ENCODE assay signal across 9 mouse cellular contexts in genomic region chr8:72220758-72221157, GRCm38 (mm10). TPM values are rescaled to one million over a fixed set of nuclear protein-coding genes. Genes with fewer than 3 reads are reported as not detected.
A peak's percentile ranks its signal among the peaks of the same experiment; 100 is the strongest.
DNase-seq lines count a peak whose midpoint lies in the region; ATAC-seq and TF ChIP-seq lines count a peak whose summit lies in the region.
"Had no signal": no experiment of that assay in that cellular context is flagged by ENCODE, and none has a peak within 500 bp of the region (broad histone marks: within the 10 kb centered on the region; RNA-seq: fewer than 3 reads in every experiment).

No protein-coding gene starts in this region.

- no peak for DNase-seq in kidney, adult 8-10 months
- peak; percentile 54 for DNase-seq in induced T-regulatory cell, adult 2 months (ENCODE audit: low read depth)
- no peak for DNase-seq in right cerebral cortex, adult 2 months (ENCODE audit: low spot score in 2 of 2)
- no peak for DNase-seq in gastrocnemius, postnatal 36 days

- peak overlapping the region; percentile 87 for H3K4me3 ChIP-seq in kidney, embryonic 14.5 days (ENCODE audit: low read length)
- peak overlapping the region; percentile 97 for H3K4me3 ChIP-seq in bone marrow macrophage, adult 2 months (ENCODE audit: insufficient read depth, low read length)
- peak overlapping the region; percentile 57; the same call in 1 of the 2 replicates for H3K4me3 ChIP-seq in midbrain, embryonic 16.5 days (ENCODE audit: low read depth, low read length)

- no peaks in the 10 kb centered on the region for H3K9me3 ChIP-seq in kidney, embryonic 14.5 days (ENCODE audit: control insufficient read depth, low read length)
- H3K9me3 ChIP-seq in midbrain, embryonic 16.5 days (replicated peaks; ENCODE audit: control insufficient read depth, low read length, poor library complexity, severe bottlenecking), result no peaks in the 10 kb centered on the region

- ATAC-seq in kidney, embryonic 14.5 days (ENCODE audit: low FRiP score, low TSS enrichment), result no peak
- no peak for ATAC-seq in midbrain, embryonic 16.5 days
- no peak; the same call in 1 of the 2 replicates for ATAC-seq in megakaryocyte progenitor cell, adult 5-6 weeks (replicated peaks; ENCODE audit: poor library complexity)
- ATAC-seq: activated CD4-positive, CD25-positive, alpha-beta regulatory T cell, adult 4 months had no signal

- H3K9ac ChIP-seq in kidney, embryonic 14.5 days (ENCODE audit: low read depth, low read length), result peak overlapping the region; percentile 81; the same call in 1 of the 2 replicates
- no peak overlapping the region for H3K9ac ChIP-seq in midbrain, embryonic 16.5 days (ENCODE audit: low read depth, low read length)

- peaks cover 11% of the 10 kb centered on the region; the same call in 1 of the 2 replicates for H3K4me1 ChIP-seq in kidney, embryonic 14.5 days (ENCODE audit: control insufficient read depth, insufficient read depth, low read length)
- peaks cover 26% of the 10 kb centered on the region for H3K4me1 ChIP-seq in bone marrow macrophage, adult 2 months (ENCODE audit: control insufficient read depth, insufficient read depth, low read length)
- peaks cover 14% of the 10 kb centered on the region for H3K4me1 ChIP-seq in midbrain, embryonic 16.5 days (ENCODE audit: control insufficient read depth, insufficient read depth, low read length)

- peaks cover 29% of the 10 kb centered on the region for H3K36me3 ChIP-seq in kidney, embryonic 14.5 days (ENCODE audit: control insufficient read depth, insufficient read depth, low read length)
- H3K36me3 ChIP-seq in midbrain, embryonic 16.5 days (ENCODE audit: control insufficient read depth, insufficient read depth, low read length), result peaks cover 10% of the 10 kb centered on the region

- H3K27ac ChIP-seq in kidney, embryonic 14.5 days (ENCODE audit: low read depth, low read length), result no peak overlapping the region
- no peak overlapping the region for H3K27ac ChIP-seq in bone marrow macrophage, adult 2 months (ENCODE audit: insufficient read depth, low read depth, low read length)
- no peak overlapping the region for H3K27ac ChIP-seq in midbrain, embryonic 16.5 days (ENCODE audit: low read length)

- H3K27me3 ChIP-seq in kidney, embryonic 14.5 days (ENCODE audit: control insufficient read depth, insufficient read depth, low read length), result no peaks in the 10 kb centered on the region
- peaks cover 7% of the 10 kb centered on the region; the same call in 1 of the 2 replicates for H3K27me3 ChIP-seq in midbrain, embryonic 16.5 days (ENCODE audit: control insufficient read depth, insufficient read depth, low read depth, low read length)

- TF ChIP-seq POLR2A in bone marrow macrophage, adult 2 months (IDR thresholded peaks at IDR 0.05; ENCODE audit: borderline replicate concordance, low read depth, low read length), result no peak

- intact Hi-C loops in gastrocnemius, postnatal 36 days (cut with DNase I), result no loop called here

- no peak; the same call in 1 of the 2 replicates for TF ChIP-seq CTCF in bone marrow macrophage, adult 2 months (IDR thresholded peaks at IDR 0.05; ENCODE audit: low read depth, low read length)

- WGBS in kidney, embryonic 14.5 days, result 88% methylated on average over 4 of the region's 4 CpGs
- WGBS in midbrain, embryonic 16.5 days, result 76% methylated on average over 4 of the region's 4 CpGs

- peak overlapping the region; percentile 79 for H3K4me2 ChIP-seq in kidney, embryonic 14.5 days (replicated peaks; ENCODE audit: low read depth, low read length)
- H3K4me2 ChIP-seq in midbrain, embryonic 16.5 days (ENCODE audit: low read length), result peak overlapping the region; percentile 90

RNA-seq across cellular contexts. Expression of gene Fam32a, which starts 1.2 kb away (rescaled TPM):
- 61.3 and 68.8 TPM in 2 replicates for polyA plus RNA-seq in kidney, embryonic 14.5 days (2014; fragmentation: Nextera tagmentation; extraction: Ambion mirVana)
- polyA plus RNA-seq in bone marrow macrophage, adult 2 months (2012; ENCODE audit: insufficient read depth, insufficient read length, missing spikeins), result 56.6 and 58.3 TPM in 2 replicates
- 111 and 112 TPM in 2 replicates for polyA plus RNA-seq in midbrain, embryonic 16.5 days (2015; fragmentation: Nextera tagmentation; extraction: Ambion mirVana)
- total RNA-seq in megakaryocyte progenitor cell, adult 5-6 weeks (2015), result 40.5 and 44.9 TPM in 2 replicates
- total RNA-seq in megakaryocyte progenitor cell, adult 5-6 weeks (2017), result 37.5 and 39.1 TPM in 2 replicates
- total RNA-seq in gastrocnemius, postnatal 36 days (2021), result 1 to 10 TPM; 8.3 to 8.6 TPM

RNA-seq across cellular contexts. Expression of gene Gm11034, which starts 7.3 kb away (rescaled TPM):
- polyA plus RNA-seq in kidney, embryonic 14.5 days (2014; fragmentation: Nextera tagmentation; extraction: Ambion mirVana), result not detected in 2 replicates
- not detected in 2 replicates for polyA plus RNA-seq in bone marrow macrophage, adult 2 months (2012; ENCODE audit: insufficient read depth, insufficient read length, missing spikeins)
- polyA plus RNA-seq in midbrain, embryonic 16.5 days (2015; fragmentation: Nextera tagmentation; extraction: Ambion mirVana), result not detected in 2 replicates
- total RNA-seq in megakaryocyte progenitor cell, adult 5-6 weeks (2015), result not detected in 2 replicates
- not detected in 2 replicates for total RNA-seq in megakaryocyte progenitor cell, adult 5-6 weeks (2017)
- not detected for total RNA-seq in gastrocnemius, postnatal 36 days (2021)
- polyA plus RNA-seq: activated CD4-positive, CD25-positive, alpha-beta regulatory T cell, adult 4 months had no signal

RNA-seq across cellular contexts. Expression of gene Cib3, which starts 8.1 kb away (rescaled TPM):
- not detected in 2 replicates for polyA plus RNA-seq in kidney, embryonic 14.5 days (2014; fragmentation: Nextera tagmentation; extraction: Ambion mirVana)
- 0.54 TPM in 1 of 2 replicates, not detected in the other for polyA plus RNA-seq in bone marrow macrophage, adult 2 months (2012; ENCODE audit: insufficient read depth, insufficient read length, missing spikeins)
- 0.11 TPM in 1 of 2 replicates, not detected in the other for polyA plus RNA-seq in midbrain, embryonic 16.5 days (2015; fragmentation: Nextera tagmentation; extraction: Ambion mirVana)
- not detected in 2 replicates for total RNA-seq in megakaryocyte progenitor cell, adult 5-6 weeks (2015)
- not detected in 2 replicates for total RNA-seq in megakaryocyte progenitor cell, adult 5-6 weeks (2017)
- total RNA-seq in gastrocnemius, postnatal 36 days (2021), result not detected

RNA-seq across cellular contexts. Expression of gene Ap1m1, which starts 19.1 kb away (rescaled TPM):
- 110 and 125 TPM in 2 replicates for polyA plus RNA-seq in kidney, embryonic 14.5 days (2014; fragmentation: Nextera tagmentation; extraction: Ambion mirVana)
- 51.4 and 60.2 TPM in 2 replicates for polyA plus RNA-seq in bone marrow macrophage, adult 2 months (2012; ENCODE audit: insufficient read depth, insufficient read length, missing spikeins)
- 288 and 297 TPM in 2 replicates for polyA plus RNA-seq in midbrain, embryonic 16.5 days (2015; fragmentation: Nextera tagmentation; extraction: Ambion mirVana)
- total RNA-seq in megakaryocyte progenitor cell, adult 5-6 weeks (2015), result 88.1 and 90.6 TPM in 2 replicates
- total RNA-seq in megakaryocyte progenitor cell, adult 5-6 weeks (2017), result 52.4 and 65.4 TPM in 2 replicates
- total RNA-seq in gastrocnemius, postnatal 36 days (2021), result 10 to 100 TPM; 21.4 to 22.4 TPM

RNA-seq across cellular contexts. Expression of gene Hsh2d, which starts 31.3 kb away (rescaled TPM):
- polyA plus RNA-seq in kidney, embryonic 14.5 days (2014; fragmentation: Nextera tagmentation; extraction: Ambion mirVana), result not detected in 2 replicates
- polyA plus RNA-seq in bone marrow macrophage, adult 2 months (2012; ENCODE audit: insufficient read depth, insufficient read length, missing spikeins), result 0.29 TPM in 1 of 2 replicates, not detected in the other
- not detected in 2 replicates for polyA plus RNA-seq in midbrain, embryonic 16.5 days (2015; fragmentation: Nextera tagmentation; extraction: Ambion mirVana)
- 6.6 and 8.7 TPM in 2 replicates for total RNA-seq in megakaryocyte progenitor cell, adult 5-6 weeks (2015)
- total RNA-seq in megakaryocyte progenitor cell, adult 5-6 weeks (2017), result 4.5 and 5.9 TPM in 2 replicates
- not detected for total RNA-seq in gastrocnemius, postnatal 36 days (2021)
